Mouse (Mus musculus) ovary, adult 18-20 months (tissue): ENCODE measurements around the gene Kcnc3.

Source experiments
- DNase-seq: peaks from one replicate; pipeline ENCODE4 v3.0.0; 2022; ENCODE audit warnings: low spot score, mixed read lengths

Gene Kcnc3

GRCm38 (mm10) chr7:44626966-44627365, 36.5 kb downstream of the Kcnc3 start:
- no peak for DNase-seq

DNA sequence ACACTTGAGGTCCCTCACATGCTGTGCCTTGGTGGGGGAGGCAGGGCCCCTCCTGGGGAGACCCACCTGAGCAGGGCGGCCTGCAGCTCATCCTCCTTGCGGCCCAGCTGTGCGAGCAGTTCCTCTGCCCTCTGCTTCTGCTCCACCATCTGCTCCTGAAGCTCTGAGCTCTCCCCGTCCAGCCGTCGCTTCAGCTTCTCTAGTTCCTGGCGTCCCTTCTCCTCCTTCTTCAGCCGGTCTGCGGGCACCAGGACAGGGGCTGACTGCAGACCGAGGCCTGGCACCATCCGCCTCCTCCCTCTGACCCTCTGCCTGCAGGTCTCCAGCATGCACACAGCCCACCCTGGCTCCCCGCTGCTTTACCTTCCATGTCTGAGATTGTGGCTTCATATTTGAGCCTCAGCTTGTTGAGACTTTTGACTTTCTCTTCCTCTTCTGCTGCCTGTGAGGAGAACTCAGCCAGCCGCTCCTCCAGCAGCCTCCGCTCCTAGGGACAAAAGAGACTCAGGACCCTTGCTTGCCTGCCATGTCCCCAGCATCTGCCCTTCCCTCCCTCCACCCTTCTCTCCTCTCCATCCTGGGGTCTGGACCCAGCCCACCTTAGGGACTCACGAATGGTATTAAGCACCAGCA, 38.1 kb downstream of the Kcnc3 start:
- no peak for DNase-seq

GRCm38 (mm10) chr7:44630437-44630836, 40.0 kb downstream of the Kcnc3 start:
- DNase-seq = no peak

GRCm38 (mm10) chr7:44632676-44633075, 42.2 kb downstream of the Kcnc3 start:
- DNase-seq = no peak

- no peak for DNase-seq
Observed at GRCm38 (mm10) chr7:44633407-44633806, 42.9 kb downstream of the Kcnc3 start.

DNA sequence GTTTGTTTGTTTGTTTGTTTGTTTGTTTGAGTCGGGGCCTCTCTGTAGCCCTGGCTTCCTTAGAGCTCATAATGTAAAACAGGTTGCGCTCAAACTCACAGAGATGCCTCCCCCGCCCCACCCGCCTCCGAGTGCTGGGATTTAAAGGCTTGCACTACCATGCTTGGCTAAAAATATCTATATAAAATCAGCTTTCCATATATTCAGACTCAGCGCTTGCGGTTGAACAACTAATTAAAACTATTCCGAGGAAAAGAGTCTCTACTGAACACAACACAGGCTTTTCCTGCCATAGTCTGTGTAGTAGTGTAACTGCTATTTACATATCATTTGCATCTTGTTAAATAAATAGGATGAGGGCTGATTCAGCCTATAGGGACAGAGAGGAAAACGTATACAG, 46.2 kb downstream of the Kcnc3 start:
- no peak for DNase-seq

- DNase-seq = no peak
Observed at GRCm38 (mm10) chr7:44638663-44639062, 48.2 kb downstream of the Kcnc3 start.

DNA sequence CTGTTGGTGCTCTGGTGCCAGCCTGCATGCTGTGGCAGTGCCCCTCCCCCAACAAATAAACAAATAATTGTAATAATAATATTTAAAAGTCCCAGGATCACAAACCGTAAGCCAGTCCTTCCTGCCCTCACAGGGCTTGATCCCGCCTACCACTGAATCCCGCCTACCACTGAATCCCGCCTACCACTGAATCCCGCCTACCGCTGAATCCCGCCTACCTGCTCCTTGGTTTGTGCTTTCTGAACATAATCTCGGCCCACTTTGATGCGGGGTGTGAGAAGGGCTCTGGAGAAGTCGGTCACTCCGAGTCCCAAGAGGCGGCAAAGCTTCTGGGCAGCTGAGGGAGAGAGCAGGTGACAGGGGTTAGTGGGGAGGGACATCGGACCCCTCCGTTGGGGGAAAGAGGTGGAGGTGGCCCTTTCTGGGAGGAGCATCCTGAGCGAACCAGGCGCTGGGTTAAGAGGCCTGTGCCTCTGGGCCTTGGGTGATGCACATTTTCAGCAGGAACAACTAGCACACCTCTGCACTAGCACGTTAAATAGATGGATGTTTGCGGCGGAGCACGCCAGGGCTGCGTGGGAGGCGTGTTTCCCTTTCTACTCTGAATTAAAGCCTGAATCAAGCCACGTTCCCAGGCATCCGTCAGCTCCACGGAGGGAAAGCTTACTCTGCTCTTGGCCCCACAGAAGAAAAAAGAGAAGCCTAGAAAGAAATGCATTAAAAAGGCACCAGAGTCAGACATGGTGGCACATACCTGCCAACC, 50.6 kb downstream of the Kcnc3 start:
- DNase-seq = no peak

- DNase-seq = no peak
Observed at GRCm38 (mm10) chr7:44641887-44642286, 51.4 kb downstream of the Kcnc3 start.

- DNase-seq = no peak
Observed at GRCm38 (mm10) chr7:44645256-44645655, 54.8 kb downstream of the Kcnc3 start.

GRCm38 (mm10) chr7:44645951-44646350, 55.5 kb downstream of the Kcnc3 start:
- DNase-seq = no peak

DNA sequence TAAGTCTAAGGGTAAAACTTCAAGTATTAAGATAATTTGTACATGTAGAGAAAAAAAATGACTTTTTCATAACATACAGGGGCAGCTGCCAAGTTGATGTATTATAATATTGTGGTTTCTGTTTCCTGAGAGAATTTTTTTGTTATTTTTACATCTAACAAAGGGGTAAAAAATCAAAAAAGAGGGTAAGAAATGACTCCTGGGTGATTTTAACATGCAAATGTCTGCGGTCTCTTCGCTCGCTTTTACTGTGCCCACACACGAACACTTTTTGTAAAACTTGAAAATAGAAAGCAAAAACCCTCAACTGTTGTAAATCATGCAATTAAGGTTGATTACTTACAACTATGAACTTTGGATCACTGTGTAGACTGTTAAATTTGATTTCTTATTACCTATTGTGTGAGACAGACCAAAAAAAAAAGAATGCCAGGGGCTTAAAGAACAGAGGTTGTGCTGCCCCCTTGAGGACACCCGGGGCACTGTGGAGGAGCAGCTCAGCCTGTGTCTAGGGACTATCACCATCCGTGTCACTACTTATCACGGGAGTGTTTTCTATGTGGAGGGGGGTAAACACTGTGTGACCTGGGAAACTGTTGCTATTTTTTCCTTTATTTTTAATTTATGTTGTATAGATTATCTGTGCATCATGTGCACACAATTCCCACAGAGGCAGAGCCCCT, 56.7 kb downstream of the Kcnc3 start:
- no peak for DNase-seq

DNA sequence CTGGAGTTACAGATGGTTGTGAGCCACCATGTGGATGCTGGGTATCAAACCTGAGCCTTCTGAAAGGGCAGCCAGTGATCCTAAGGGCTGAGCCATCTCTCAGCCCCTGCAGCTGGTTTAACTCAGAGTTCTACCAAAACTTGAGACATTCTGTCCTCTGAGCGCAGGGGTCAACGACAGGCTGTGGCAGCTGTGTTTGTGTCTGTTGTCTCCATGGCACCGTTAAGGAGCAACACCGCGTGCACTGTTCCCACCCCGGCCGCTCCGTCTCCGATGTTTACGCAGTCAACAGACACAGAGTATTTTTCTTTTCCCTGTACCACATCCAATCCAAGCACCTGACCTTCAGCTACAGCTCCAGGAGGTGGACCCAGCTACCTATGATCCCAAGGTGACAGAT, 57.3 kb downstream of the Kcnc3 start:
- DNase-seq = no peak

DNA sequence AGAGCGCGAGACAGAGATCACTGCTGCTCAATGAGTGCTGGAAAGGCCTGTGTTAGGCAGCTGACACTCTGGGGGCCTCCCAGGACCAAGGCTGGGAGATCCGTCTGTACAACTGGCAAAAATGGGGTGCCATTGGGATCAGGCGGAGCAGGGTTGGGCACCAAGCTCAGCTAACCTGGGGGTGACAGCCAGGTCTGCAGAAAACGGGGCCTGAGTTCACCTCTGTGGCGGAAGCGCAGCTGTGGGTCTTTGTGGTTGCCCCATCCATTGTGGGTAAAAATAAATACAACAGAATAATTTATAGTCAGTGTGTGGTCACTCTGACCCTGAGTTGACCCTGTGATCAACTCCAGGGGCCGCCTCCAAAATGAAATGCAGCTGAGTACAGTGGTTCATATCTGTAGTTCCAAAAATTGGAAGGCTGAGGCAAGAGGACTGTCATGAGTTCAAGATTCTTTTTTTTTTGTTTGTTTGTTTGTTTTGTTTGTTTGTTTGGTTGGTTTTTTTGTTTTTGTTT, 58.7 kb downstream of the Kcnc3 start:
- DNase-seq = no peak

DNA sequence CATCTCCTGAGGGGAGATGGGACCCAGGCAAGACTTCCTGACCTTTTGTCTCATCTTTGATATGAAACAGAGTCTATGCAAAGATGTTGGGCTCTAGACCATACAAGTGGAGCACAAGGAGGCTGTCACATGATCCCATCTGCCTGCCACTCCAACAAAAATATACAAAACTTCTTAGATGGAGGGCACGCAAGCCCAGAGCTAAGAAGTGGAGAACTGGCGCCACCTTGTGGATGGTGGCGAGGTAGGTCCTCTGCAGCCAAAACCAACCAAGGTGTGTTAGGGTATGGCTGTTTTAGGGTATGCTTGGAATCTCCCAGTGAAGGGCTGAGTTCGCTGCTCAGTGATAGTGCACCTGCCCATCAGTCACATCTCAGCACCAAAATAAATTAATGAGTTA, 59.5 kb downstream of the Kcnc3 start:
- DNase-seq = no peak

DNA sequence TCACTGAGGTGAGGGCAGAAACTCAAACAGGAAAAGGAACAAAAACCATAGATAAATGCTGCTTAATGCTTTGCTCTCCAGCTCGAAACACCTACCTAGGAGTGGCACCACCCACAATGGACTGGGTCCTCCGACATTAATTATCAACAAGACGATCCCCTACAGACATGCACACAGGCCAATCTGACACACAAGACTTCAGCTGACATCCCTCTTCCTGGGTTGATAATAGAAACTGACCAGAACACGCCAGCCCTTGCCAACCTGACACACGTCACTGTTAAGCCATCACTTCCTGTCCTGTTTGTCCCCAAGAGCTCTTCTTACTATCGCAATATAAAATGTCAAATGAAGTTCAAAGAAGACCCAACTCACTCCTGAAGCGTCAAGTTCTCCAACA, 61.0 kb downstream of the Kcnc3 start:
- DNase-seq = no peak

DNA sequence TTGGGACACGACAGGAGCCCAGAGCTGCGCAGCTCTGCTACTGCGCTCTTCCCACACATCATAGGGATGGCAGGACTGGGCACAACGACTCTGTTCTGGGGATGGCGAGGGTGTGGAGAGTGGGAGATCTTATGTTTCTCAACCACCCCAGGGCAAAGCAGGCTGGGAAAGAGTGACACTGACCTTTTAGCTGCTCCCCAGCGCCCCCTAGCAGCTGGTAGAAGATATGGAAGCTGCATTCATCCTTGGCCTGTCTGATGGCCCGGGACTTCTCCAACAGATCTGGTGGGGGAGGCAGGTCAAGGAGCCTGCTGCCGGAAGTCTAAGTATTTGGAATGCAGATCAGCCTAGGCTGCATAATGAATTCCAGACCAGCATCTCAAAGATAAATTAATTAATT, 63.3 kb downstream of the Kcnc3 start:
- DNase-seq = no peak
